Mouse (Mus musculus) left cerebral cortex, adult 9 months (tissue): ENCODE data around the gene Gm28035.

ENCODE experiments used
- DNase-seq, 2 experiments: peaks; one replicate each; pipeline ENCODE4 v3.0.0; 2022; ENCODE audit warnings: low spot score in 2 of 2

Gene Gm28035

DNA sequence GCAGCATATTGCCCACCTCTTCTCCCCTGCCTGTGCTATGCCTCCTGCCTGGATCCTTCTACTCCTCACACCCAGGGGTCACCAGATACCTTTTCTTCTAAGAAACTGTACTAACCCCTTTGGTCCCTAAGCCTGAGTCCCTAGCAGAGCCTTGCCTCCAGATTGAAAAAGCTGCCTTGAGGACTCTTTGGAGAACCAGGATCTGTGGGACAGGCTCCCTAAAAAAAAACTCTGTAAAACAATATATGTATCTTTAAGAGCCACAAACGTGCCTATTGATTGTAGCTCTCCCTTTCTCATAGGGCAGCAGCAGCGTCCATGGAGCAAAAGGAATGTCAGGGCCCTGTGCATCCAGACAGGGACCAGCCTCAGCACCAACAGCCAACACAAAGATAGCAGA is at the start of gene Gm28035:
Gene Gm28035, plus strand, starts transcription at position 301 of the 400 bp plus-strand sequence.
- no peak for DNase-seq

DNA sequence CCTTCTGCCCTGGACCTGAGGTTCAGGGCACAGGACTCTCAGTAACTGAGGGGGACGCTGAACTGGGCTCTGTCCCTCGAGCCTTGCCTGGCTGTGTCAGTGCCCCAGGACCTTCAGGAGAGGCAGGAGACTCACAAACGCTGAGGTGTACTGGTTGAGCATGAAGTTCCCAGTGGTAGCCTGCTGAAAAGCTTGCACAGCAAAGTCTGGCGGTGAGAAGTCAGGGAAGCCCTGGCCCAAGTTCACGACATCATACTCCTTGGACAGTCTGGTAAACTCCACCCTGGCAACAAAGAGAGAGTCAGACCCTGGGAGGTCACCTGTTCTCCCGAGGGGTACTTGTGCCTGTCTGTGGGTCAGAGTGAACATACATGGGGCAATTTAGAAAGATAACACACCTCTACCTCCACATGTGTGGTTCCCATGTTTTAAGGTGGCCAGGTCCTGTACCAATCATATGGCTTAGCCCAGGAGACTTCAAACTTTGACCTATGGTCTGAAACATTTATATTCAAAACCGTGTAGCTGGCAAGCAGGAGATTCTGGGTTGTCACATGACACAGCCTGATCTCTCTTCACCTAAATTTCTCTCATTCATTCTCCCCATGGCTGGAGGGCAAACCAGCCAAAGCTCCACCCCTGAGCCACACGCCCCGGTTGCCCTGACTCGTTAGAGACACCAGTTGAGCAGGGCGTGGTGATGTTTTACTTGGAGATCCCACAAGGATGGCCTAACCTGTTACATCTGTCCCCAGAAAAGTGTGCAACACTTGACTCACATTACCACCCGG is 48.4 kb upstream of the Gm28035 start:
- DNase-seq = no peak

DNA sequence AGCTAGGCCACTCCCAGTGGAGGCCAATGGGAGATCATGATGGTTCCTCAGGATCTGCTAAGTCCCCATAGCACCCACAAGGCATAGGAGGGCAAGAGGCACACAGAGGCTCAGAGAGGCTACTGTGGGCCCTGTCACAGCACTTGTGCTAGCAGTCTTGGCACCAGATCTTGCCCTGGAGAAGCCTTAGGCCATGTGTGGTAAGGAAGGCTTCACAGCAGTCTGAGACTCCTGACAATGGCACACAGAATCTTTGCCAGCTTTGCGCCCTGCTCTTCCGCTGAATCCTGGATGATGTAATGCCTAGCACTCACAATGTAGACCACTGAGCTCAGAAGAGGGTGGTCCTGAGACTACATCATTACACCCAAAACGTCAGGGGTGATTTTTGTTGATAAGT is 45.7 kb upstream of the Gm28035 start:
- DNase-seq = no peak

DNA sequence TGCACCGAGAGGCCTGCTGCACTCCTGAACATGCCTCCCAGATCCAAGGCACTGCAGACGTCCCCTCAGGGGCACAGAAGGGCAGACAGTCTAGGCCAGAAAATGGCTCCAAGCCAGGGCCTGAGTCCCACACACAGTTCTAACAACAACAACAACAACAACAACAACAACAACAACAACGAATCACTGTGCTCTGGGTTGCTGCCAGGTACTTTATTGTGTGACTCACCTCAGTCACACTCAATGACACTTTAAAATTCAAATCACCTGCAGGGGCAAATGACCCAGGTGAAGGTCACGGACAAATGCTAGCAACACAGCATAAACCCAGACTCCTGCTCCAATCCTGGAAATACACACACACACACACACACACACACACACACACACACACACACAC is 42.3 kb upstream of the Gm28035 start:
- no peak for DNase-seq

DNA sequence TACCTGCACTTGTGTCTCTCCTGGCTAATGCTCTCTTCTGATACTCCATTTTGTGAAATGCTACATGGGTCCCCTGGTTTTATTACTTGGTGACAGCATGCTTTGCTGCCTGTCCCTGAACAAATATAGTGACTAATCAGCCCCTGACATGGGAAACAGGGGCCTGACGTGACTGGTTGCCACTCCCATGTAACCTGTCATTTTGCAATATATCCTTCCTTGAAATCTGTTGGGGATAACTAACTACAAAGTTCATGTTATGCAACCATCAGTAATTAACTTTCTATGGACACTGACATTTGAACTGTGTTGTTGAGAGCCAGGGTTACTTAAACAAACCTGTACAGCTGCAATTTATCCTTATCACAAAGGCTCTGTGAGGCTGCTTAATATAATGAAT is 40.4 kb upstream of the Gm28035 start:
- no peak for DNase-seq

DNA sequence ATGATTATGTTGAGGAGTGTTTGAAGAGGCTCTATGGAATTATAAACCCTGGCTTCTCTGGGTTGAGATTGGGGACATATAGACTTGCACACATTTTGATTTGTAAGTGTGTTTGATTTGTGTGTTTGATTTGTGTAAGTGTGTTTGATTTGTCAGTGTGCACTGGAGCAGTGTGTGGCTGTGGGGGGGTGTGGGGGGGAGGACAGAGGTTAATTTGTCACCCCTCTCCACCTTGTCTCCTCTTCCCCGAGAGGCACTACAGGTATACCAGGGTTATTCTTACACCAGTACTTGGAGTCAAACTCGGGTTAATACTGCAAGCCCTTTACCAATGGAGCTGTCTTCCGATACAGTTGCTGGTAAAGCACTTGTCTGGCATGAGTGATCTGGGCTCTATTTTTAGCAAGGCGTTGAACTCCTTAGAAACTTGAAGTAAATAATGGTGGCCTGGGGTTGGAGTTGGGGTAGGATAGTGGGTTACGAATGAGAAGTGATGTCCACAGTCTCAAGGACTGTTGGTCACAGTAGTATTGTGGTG is 39.9 kb upstream of the Gm28035 start:
- no peak for DNase-seq

DNA sequence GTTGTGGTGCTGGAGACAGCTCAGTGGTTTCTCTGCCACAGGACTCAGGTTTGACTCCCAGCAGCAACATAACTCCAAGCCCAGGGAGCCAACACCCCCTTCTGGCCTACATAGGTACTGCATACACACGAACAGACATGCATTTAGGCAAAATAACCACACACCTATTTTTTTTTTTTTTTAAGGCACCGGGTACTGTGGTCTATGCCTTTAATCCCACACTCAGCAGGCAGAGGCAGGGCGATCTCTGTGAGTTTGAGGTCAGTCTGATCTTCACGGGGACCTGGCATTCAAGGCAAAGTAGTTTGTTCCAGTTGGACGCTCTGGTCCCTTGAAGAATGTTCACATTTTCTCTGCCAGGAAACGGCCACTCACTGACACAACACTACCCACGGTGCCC is 36.9 kb upstream of the Gm28035 start:
- DNase-seq = no peak

DNA sequence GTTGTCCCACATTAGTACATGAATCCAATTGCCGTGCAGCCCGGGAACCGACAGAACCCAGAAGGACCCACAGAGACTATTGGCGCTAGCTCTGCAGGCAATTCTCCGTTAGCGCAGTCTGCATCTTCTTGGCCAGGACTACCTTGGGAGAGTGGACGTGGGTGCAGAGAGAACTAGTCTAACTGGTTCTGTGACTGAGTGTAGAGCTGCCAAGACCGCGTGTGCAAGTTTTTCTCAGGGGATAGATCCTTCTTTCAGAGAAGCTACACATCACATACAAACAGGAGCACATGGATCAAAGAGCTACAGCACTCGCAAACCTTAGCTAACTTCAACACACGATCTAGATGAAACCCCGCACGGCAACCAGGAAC is 35.1 kb upstream of the Gm28035 start:
- DNase-seq = no peak

DNA sequence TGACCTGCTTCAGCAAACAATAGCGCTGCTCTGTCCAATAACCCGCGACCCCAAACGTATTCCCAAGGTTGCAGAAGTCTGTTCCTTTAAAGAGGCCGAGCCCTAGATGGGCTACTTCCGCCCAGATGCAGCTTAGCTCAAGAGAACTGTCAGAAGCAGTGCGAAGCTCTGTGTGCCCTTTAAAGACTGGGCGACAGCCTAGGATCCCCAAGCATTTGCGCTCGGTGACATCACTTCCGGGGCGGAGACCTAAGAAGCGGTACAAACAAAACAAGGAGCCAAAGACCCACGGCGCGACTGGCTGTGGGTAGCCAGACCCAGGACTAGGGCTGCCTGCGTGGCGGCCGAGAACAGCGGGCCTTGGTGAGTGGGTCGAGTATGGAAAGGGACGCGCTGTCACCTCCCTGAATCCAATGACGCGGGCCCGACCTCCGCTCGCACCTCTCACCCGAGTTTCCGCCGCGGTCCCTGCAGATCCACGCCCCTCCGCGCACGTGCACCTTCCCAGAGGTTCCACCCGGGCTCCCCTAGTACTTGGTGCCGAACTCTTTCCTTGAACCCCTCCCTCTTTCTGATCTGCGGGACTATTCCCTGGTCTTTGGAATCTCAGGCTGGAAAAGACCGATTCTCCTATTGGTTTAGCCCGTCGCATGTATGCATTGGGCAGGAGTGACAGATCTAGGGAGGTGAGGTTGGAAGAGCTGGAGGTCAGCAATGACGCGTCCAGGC is 34.6 kb upstream of the Gm28035 start, which contains the start of gene Kyat1:
Gene Kyat1, minus strand, starts transcription at position 219 of the 729 bp plus-strand sequence.
- peak; percentile 80 to 94 for DNase-seq

DNA sequence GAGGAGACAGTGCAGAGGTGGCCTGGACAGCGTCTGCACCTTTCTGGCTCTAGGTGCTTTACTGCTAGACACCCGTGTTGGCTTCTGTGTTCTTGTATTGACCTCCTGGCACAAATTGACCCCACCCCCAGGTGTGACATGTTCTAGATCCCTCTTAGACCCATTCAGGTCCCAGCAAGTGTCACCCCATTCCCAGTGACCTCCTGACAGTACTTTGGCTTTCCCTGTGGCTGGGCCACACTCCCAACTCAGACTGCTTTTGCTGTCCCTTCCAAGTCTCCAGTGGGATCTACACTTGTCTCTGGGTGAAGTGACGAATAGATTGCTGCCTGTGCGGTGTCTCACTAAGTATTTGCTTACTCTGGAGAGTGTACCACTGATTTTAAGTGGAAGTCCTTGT is 33.0 kb upstream of the Gm28035 start:
- no peak for DNase-seq

DNA sequence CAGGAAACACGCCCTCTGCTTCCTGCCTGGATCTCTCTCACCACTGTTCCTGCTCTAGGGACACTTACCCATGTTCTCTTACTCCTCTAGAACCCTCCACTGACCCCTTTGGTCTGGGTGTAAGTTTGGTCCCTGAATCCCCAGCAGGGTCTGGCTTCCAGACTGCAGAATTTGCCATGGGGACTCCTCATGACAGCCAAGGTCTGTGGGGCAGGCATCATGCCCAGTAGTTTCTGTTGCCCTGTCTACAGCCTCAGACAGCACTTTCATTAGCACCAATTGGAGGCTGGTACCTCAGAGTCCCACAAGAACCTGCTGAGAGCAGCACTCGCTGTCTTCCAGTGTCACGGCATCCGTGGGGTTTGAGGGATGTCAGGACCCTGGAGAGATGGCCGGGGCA is 32.5 kb upstream of the Gm28035 start:
- no peak for DNase-seq

DNA sequence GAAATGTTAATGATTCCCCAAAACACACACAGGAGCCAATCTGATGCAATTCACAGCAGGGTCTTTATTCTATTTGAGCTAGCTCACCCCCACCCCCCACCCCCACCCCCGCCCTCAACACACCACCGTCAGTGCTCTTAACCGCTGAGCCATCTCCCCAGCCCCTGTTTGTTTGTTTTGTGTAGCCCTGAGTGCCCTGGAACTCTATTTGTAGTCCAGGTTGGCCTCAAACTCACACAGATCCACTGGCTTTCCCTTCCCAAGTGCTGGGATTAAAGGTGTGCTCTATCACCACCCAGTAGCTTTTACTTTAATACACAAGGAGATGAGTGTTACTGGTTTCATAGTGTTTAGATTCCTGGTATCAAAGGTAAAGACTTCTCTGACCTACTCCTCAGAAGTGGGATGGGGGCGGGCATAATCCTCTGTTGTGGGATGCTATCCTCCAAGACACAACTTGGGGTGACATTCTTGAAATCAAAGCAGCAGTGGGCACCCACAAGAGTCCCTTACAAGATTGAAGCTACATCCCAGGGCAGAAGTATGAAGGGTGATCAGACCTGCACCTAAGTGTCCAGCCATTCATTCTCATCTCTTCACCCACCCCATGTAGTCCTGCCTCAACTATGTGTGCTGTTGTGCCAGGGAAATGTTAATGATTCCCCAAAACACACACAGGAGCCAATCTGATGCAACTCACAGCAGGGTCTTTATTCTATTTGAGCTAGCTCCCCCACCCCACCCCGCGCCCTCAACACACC is 28.8 kb upstream of the Gm28035 start:
- no peak for DNase-seq

DNA sequence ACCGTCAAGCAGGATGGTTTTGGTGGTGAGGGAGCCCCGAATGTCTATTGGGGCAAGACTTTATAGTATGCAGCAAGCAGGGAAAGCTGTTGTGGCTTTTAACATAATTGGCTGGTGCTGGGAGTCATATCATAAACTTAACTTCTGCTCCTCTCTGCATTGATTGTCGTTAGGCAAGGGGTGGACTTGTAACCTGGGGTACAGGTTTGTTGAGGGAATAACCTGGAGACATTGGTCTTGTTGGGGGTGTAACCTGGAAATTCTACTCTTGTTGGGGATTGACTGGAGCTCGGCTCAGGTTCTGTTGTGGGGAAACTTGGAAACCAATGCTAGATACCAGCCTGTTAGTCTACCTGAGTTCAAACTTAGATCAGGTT is 28.2 kb upstream of the Gm28035 start:
- DNase-seq = no peak

DNA sequence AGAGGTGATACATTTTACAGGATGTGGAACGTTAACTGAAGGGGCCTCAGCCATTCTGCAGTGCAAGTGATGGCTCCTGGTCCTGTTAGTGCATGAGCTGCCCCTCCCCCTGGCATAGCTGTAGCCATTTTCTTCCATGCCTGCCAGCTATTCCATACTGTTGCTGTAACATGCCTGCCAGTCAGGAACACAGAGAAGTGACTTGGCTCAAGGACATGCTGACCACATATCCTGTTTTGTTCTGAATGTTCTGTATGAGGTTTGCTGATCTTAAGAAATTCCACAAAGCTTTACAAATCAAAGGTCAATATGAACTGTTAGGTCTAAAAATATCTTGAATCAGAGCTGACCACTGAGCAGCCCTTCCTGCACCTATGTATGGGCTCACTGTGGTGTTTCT is 27.4 kb upstream of the Gm28035 start:
- DNase-seq = no peak

DNA sequence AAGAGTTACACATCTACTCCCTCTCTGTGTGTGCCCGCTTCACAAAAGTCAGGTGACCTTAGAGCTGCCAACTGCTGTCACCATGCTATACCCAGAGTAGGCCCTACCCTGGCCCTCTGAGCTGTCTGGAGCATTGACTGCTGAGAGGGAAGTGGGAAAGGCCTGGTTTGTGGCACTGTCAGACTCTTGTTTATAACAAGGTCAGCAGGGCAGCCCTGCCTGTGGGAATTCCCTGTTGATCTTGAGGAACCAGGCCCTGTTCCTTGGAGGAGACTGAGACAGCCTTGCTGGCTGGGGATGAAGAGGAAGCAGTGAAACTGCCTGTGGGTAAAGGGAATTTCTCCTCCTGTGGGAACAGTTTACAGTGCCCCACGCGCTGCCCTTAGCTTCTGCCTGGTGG is 25.6 kb upstream of the Gm28035 start:
- DNase-seq = no peak

DNA sequence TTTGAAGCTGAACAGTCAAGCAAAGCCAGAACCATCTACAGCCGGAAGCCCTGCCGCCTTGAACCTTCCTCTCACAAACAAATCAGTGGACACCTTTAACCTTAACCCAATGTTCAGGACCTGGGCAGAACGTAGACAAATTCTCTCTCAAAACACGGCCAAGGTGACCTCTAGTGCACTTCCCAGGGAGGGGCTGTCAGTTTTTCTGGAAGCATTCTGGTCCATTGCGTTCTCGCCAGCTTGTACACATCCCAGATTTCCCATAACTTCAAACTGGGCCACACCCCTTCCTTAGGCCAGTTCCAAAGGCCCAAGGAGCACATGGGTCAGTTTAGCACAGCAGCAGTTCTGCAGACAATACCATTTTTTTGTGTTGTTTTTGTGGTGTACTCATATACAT is 24.9 kb upstream of the Gm28035 start:
- DNase-seq = no peak

DNA sequence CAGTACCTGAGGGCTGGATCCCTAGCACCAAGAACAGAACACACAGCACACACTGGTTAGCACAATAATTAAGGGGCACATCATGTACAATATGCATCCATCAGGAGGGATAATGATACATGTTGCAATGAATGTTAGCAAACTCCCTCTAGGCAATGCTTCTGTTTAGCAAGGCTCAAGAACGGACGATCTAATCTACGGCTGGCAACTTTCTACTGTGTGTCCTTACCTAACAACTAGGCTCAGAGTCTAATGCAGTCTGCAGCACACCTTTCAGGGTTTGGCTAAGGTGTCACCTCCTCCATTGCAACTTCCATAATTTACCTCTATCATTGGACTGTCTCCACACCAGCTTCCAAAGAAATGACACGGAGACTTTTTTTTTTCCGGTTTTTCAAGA is 24.1 kb upstream of the Gm28035 start:
- DNase-seq = no peak

DNA sequence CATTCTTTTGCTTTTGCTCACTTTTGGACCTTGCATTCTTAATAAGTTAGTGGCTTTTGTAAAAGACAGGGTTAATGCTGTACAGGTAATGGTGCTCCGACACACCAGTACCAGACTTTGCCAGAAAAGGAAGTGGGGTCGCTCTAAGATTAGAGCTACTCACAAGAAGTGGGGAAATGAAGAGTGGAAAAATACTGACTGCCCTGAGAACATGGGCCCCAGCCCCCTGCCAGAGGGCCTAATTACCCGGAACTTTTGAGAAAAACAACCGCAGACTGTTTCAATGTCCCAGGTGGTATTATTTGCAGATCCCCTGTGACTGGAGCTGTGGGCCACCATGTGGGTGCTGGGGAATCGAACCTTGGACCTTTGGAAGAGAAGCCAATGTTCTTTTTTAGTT is 4.8 kb upstream of the Gm28035 start:
- DNase-seq = no peak

DNA sequence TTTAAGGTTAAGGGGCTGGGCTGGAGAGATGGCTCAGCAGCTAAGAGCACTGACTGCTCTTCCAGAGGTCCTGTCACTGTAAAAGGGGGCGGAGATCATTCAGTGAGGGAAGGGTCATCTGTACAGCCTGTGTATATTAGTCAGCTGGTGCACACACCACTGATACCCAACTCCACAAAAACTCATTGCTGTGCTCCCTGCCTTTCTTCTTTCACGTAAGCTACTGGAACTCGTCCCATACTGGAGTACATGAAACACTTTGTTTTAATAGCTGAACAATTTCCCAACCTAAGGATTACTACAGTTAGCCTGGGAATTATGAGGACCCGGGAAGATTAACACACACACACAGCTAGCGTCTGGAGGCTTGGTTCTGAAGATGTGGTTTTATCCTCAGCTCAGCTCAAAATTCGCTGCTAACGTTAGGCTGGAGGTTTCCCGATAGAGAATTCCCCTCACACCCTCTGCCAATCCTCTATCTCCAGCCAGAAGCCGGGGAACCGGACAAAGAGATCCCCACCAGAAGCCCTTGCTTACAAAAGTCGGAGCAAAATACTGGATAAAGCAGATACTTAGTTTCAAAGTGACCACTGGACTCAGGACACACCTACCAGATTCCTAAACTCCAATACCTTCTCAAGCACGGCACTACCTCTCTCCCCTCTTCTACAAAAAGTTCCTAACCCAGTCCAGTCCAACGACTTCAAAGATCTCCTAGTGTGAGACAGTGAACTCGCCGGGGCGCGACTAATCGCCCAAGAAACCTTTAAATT is 3.8 kb upstream of the Gm28035 start:
- no peak for DNase-seq

DNA sequence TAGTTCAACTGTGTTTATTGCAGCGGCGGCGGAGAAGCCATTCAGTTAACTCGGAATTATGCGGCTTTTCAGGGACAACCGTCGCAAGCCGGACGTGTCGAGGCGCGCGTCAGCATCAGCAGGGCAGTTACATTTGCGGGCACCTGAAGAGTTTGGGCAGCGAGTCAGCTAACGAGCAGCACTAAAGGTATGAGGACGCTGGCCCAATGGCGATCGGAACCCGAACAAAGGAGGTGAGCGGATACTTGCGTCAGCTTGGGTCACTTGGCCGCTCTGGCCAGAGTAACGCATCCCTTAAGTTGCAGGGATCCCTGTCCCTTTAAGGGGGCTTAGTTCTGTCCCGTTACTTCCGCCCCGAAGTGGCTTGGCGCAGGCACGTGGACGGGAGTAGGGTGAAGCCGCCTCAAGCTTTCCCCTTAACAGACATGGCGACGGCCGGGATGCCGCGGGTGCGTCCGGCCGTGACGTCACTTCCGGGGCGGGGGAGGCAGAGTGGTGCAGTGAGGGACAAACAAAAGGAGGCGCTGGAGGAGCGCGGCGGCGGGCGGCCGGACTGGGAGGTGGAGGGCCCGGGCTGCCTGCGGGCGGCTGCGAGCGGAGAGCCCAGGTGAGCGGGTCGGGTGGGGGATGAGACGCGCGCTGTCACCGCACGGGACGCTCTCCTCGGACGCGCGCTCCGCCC is 3.0 kb upstream of the Gm28035 start, which contains the start of gene Lrrc8a:
Gene Lrrc8a, plus strand, starts transcription at position 517 of the 682 bp plus-strand sequence.
- DNase-seq = peak; percentile 94 to 99

DNA sequence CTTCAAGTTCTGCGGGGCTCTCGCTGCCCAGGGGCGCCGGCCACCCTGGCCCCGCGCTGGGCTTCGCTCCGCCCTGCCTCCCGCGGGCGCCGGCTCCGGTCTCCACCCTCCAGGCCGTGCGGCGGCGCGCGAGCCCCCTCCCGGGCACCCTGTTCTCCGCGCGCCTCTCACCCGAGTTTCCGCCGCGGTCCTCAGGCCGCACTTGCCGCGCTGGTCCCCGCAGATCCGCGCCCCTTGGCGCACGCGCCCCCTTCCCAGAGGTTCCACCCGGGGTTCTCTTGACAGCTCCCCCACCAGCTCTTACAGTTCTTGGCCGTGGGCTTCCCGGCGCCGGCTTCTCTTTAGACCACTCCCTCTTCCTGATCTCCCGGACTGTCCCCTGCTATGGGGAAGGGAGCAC is 2.5 kb upstream of the Gm28035 start:
- peak in 1 of 2 experiments; percentile 57 for DNase-seq
